Mouse (Mus musculus) G1E (cell line): ENCODE data around the gene Rps4x.

Experiments used
- CTCF ChIP-seq: IDR thresholded peaks from 2 replicates; pipeline ENCODE4 v1.5.1; 2012; ENCODE audit warnings: low read depth, low read length, inconsistent platforms, mixed read lengths
- TAL1 ChIP-seq: conservative IDR thresholded peaks from 2 replicates; pipeline ENCODE4 v1.6.1; 2012; ENCODE audit warnings: low read depth, low read length, inconsistent platforms, mixed read lengths

DNA sequence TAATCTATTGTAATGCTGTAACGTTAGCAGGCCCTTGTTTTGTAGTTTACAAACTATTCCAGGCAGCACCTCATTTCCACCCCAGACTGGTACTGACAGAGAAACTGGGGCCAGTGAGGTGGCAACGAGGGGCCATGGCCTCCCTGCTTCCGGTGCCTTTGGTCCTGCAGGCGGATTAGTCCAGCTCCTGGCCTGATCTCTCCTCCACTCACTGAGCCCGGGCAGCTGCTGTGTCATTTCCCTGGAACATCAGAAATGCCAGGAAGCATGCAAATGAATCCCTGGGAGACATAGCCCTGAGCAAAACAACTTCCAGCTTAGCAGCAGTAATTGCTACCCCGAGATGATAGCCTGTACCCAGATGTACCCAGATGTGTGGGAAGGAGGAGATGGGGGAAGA is 22.2 kb downstream of the Rps4x start:
- TF ChIP-seq CTCF (no peak), TAL1 (no peak)
